Mouse (Mus musculus): ENCODE measurements at regions not wholly inside any gene's neighbourhood (a gene's known extent, or its start where the extent isn't known, plus 50 kb on each side); places are given as distances from the start of the nearest gene placed in this dataset.

DNA sequence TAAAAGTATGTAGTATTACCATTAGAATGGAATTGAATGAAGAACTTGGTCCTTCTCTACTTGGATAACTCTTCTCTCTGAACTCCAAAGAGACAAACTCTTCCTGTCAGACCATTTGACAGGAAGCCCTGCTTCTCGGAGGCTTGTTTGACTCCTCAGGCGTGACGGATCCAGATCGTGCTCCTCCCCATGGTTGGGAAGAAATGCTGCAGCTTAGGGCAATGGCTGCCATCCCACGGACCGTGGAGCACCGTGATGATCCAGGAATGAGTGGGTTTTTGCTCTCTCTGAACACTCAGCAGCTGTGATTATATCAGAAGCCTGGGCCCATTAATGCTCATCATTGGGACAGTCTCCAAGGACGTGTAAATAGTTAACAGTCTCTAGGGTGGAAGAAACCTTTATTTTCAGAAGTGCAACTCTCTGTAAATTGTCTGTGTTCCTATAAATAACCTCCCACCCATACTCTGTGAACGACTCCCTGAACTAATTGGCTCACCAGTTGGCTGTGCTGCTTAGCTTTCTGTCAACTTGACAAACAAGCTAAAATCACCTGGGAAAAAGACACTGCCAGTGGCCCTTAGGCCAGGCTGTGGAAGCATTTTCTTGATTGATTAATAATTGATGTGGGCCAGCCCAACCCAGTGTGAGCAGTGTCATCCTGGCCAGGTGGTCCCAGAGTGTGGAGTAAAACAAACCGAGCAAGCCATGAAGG lies 88.2 kb upstream of the Mylip start:
- H3K79me2 ChIP-seq (ENCODE audit: control insufficient read depth, insufficient read depth, low read length, poor library complexity): no peaks in the 10 kb centered on the region

DNA sequence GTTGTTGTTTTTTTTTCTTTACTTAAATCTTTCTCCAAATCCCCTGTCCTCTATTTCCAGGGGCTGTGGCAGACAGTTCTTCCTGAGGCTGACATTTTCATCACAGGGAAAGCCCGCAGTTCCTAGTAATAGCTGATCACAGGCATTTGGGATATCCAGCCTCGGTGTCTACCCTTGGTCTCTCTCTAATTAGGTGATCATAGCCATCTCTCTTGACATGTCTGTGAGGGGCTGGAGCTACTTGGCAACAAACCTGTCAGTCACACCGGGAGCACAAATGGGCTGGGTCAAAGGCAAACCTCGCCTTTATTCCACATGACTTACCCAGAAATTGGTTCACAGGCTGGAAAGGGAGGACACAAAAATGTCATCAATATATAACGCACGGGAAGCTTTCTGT lies 86.7 kb upstream of the Mylip start:
- Histone ChIP-seq H3K36me3 (ENCODE audit: control insufficient read depth in 1 of 2, insufficient read depth in 2 of 2, low read length in 2 of 2) (no peaks in the 10 kb centered on the region), H3K9me3 (replicated peaks; ENCODE audit: insufficient read depth, low read length) (no peaks in the 10 kb centered on the region), H3K4me3 (ENCODE audit: control insufficient read depth in 1 of 2, insufficient read depth in 1 of 2, low read depth in 2 of 2, low read length in 2 of 2) (no peak overlapping the region), H3K27me3 (ENCODE audit: control insufficient read depth in 1 of 2, insufficient read depth in 2 of 2, low read length in 2 of 2) (peaks cover 0 to 3% of the 10 kb centered on the region in 2 experiments; a peak in 2 of 4 replicates), H3K79me2 (ENCODE audit: control insufficient read depth, insufficient read depth, low read length, poor library complexity) (no peaks in the 10 kb centered on the region), H3K9ac (ENCODE audit: control insufficient read depth, low read depth, low read length, poor library complexity, severe bottlenecking) (no peak overlapping the region), H3K27ac (ENCODE audit: control insufficient read depth, low read depth, low read length) (no peak overlapping the region), H3K4me1 (ENCODE audit: control insufficient read depth in 1 of 2, insufficient read depth in 2 of 2, low read length in 2 of 2) (no peaks in the 10 kb centered on the region)
- no peak for TF ChIP-seq USF1 (IDR thresholded peaks at IDR 0.05; ENCODE audit: low read depth, low read length)
- TF ChIP-seq BHLHE40 (IDR thresholded peaks at IDR 0.05; ENCODE audit: borderline replicate concordance, low read depth, low read length): no peak
- no peak for TF ChIP-seq SMC3 (IDR thresholded peaks at IDR 0.05; ENCODE audit: low read depth, low read length)
- TF ChIP-seq CHD1 (IDR thresholded peaks at IDR 0.05; ENCODE audit: low read depth, low read length): no peak
- TF ChIP-seq NRF1 (IDR thresholded peaks at IDR 0.05; ENCODE audit: insufficient read depth, low read depth, low read length, poor library complexity, severe bottlenecking): no peak
- no peak for TF ChIP-seq EP300 (IDR thresholded peaks at IDR 0.05; ENCODE audit: low read depth in 1 of 2, low read length in 2 of 2)
- TF ChIP-seq RAD21 (IDR thresholded peaks at IDR 0.05; ENCODE audit: low read depth, low read length): no peak
- no peak for TF ChIP-seq MYC (IDR thresholded peaks at IDR 0.05; ENCODE audit: low read depth, low read length)
- no peak for TF ChIP-seq E2F4 (IDR thresholded peaks at IDR 0.05; ENCODE audit: borderline replicate concordance, low read depth, low read length)
- TF ChIP-seq MYB (IDR thresholded peaks at IDR 0.05; ENCODE audit: low read depth, low read length): no peak
- no peak for TF ChIP-seq ZC3H11A (IDR thresholded peaks at IDR 0.05; ENCODE audit: low read depth, low read length)
- TF ChIP-seq CTCF (IDR thresholded peaks at IDR 0.05 in 2 of 3, conservative IDR thresholded peaks at IDR 0.05 in 1 of 3; ENCODE audit: control insufficient read depth in 1 of 3, insufficient read depth in 1 of 3, low read depth in 2 of 3, low read length in 3 of 3, poor library complexity in 1 of 3, severe bottlenecking in 1 of 3): no peak
- TF ChIP-seq KAT2A (conservative IDR thresholded peaks at IDR 0.05; ENCODE audit: low read depth, low read length): no peak
- no peak for TF ChIP-seq SIN3A (IDR thresholded peaks at IDR 0.05; ENCODE audit: low read length)
- TF ChIP-seq NELFE (IDR thresholded peaks at IDR 0.05; ENCODE audit: low read depth, low read length): no peak
- no peak for TF ChIP-seq UBTF (IDR thresholded peaks at IDR 0.05; ENCODE audit: borderline replicate concordance, insufficient read depth, low read depth, low read length)
- TF ChIP-seq ZKSCAN1 (IDR thresholded peaks at IDR 0.05; ENCODE audit: low read depth, low read length): no peak
- no peak for TF ChIP-seq CHD2 (IDR thresholded peaks at IDR 0.05; ENCODE audit: low read length)
- no peak for TF ChIP-seq ZMIZ1 (IDR thresholded peaks at IDR 0.05; ENCODE audit: low read depth, low read length)
- no peak for DNase-seq (ENCODE audit: low read depth, low spot score)

More for the DNA sequence above, 88.2 kb upstream of the Mylip start:
- no peaks in the 10 kb centered on the region for H3K9me3 ChIP-seq (replicated peaks; ENCODE audit: insufficient read depth, low read length)
- no peak overlapping the region for H3K4me3 ChIP-seq (ENCODE audit: control insufficient read depth in 1 of 2, insufficient read depth in 1 of 2, low read depth in 2 of 2, low read length in 2 of 2)
- peaks cover 0 to 3% of the 10 kb centered on the region in 2 experiments; a peak in 2 of 4 replicates for H3K27me3 ChIP-seq (ENCODE audit: control insufficient read depth in 1 of 2, insufficient read depth in 2 of 2, low read length in 2 of 2)
- no peak overlapping the region for H3K9ac ChIP-seq (ENCODE audit: control insufficient read depth, low read depth, low read length, poor library complexity, severe bottlenecking)
- DNase-seq (ENCODE audit: low read depth, low spot score): no peak
- no peak overlapping the region for H3K27ac ChIP-seq (ENCODE audit: control insufficient read depth, low read depth, low read length)
- no peaks in the 10 kb centered on the region for H3K4me1 ChIP-seq (ENCODE audit: control insufficient read depth in 1 of 2, insufficient read depth in 2 of 2, low read length in 2 of 2)
- no peak for TF ChIP-seq ZC3H11A (IDR thresholded peaks at IDR 0.05; ENCODE audit: low read depth, low read length)
- no peaks in the 10 kb centered on the region for H3K36me3 ChIP-seq (ENCODE audit: control insufficient read depth in 1 of 2, insufficient read depth in 2 of 2, low read length in 2 of 2)
